Mouse (Mus musculus): ENCODE measurements around the gene Gpn1. TPM values are rescaled to one million over a fixed set of nuclear protein-coding genes. Genes with fewer than 3 reads are reported as not detected.
A peak's percentile ranks its signal among the peaks of the same experiment; 100 is the strongest.

The Gpn1 gene
- 70.2 and 81.7 TPM in 2 replicates for polyA plus RNA-seq (2016; fragmentation: Nextera tagmentation; extraction: Ambion mirVana)

DNA sequence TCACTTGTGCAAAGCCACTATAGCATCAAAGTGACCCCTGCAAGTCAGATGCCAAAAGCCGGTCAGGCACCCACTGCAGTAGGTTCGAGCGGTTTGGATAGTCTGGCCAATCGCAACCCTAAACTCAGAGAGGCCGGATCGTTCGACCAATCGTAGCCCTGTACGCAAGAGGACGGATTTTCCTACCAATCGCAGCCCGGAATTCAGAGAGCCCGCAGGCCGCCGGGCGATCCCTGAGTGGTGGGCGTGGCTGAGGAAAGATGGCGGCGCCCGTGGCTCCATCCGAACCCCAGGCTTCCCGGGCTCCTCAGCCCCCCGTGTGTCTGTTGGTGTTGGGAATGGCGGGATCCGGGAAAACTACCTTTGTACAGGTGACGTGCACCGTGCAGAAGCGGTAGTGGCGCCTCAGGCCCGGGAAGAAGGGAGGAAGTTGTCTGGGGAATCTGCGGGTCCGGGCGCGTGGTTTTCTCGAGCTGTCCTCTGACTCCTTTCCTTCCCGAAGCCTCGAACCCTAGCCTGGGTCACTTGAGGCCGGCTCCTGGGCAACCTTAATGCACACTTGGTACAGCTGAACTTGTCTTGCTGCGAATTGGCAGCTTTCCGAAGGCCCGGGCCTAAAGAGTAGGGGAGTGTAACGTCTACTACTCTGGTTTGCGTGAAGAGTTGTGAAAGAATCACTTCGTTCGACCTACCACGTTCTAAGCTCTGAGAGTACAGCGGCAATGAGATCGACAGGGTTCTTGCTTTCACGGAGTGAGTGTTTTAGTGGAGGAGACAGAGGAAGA, at the start of gene Gpn1:
Gpn1 (plus strand) TSS at position 229 of the 785 bp plus-strand sequence.
- WGBS, result 0% methylated on average over 49 of the region's 49 CpGs
- H3K27me3 ChIP-seq (ENCODE audit: insufficient read depth, poor library complexity, severe bottlenecking), result no peaks in the 10 kb centered on the region
- DNase-seq (ENCODE audit: low spot score), result peak; percentile 97
- no peaks in the 10 kb centered on the region for H3K9me3 ChIP-seq
- H3K4me3 ChIP-seq, result peak within 1 kb of the TSS; percentile 87
- H3K4me1 ChIP-seq, result peaks cover 10% of the 10 kb centered on the region
- peak within 1 kb of the TSS; percentile 88 for H3K27ac ChIP-seq
- peaks cover 35% of the 10 kb centered on the region for H3K36me3 ChIP-seq

DNA sequence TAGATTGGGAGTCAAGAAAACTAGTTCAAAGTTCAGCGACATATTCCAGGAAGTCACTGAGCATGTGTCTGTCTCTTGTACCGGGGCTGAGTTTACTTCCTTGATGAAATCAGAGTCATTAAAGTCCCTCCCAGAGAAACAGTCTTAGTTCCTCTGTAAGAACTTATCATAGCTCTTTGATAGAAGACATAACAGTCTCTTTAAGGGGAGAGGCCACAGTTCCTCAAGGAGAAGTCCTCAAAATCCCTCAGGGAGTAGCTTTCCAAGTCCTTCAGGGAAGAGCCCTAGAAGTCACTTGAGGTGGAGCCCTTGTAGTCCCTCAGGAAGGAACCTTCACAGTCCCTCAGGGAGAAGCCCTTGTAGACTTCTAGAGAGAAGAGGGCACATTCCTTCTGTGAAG, 43.2 kb upstream of the Gpn1 start:
- Histone ChIP-seq H3K27ac (no peak overlapping the region), H3K36me3 (no peaks in the 10 kb centered on the region), H3K4me3 (no peak overlapping the region), H3K4me1 (peaks cover 13% of the 10 kb centered on the region), H3K9me3 (no peaks in the 10 kb centered on the region), H3K27me3 (ENCODE audit: insufficient read depth, poor library complexity, severe bottlenecking) (no peaks in the 10 kb centered on the region)
- 80% methylated on average over 2 of the region's 2 CpGs for WGBS
- DNase-seq (ENCODE audit: low spot score), result no peak

DNA sequence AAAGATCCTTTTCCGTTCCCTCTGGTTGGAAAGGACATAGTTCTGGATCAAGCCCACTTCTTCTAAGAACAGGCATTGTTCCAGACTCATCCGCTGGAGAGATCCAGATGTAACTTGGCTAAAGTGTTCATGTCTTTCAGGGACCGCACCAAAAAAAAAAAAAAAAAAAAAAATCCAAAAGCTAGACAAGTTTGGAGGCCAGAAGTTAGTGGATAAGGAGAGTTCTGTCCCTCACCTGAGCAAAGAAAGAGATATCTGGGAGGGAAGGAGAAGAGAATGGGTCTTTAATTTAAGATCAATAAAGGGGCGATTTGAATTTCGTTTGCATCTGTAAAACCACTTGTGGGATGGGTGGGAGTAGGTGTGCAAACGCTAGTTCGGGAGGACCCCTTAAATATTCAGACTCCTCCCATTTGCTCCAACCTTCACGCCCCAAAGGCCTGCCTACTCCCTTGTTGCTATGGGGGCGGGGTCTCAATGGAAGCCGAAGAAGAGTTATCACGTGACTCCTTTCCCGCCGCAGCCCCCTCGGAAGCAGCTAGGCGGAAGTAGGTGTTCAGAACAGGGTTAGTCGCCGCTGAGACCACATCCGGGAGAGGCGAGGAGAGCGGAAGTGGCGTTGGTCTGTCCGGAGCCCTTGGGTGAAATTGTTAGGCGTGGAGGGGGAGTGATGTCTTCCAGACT, 42.5 kb upstream of the Gpn1 start, which contains the start of gene Zfp512:
Zfp512 (plus strand) TSS at position 554 of the 684 bp plus-strand sequence.
- H3K27ac ChIP-seq, result peak within 1 kb of the TSS; percentile 81
- peak within 1 kb of the TSS; percentile 62 for H3K4me3 ChIP-seq
- no peaks in the 10 kb centered on the region for H3K9me3 ChIP-seq
- H3K27me3 ChIP-seq (ENCODE audit: insufficient read depth, poor library complexity, severe bottlenecking), result no peaks in the 10 kb centered on the region
- 6% methylated on average over 23 of the region's 23 CpGs for WGBS
- H3K36me3 ChIP-seq, result no peaks in the 10 kb centered on the region
- DNase-seq (ENCODE audit: low spot score), result peak; percentile 99
- H3K4me1 ChIP-seq, result peaks cover 13% of the 10 kb centered on the region

DNA sequence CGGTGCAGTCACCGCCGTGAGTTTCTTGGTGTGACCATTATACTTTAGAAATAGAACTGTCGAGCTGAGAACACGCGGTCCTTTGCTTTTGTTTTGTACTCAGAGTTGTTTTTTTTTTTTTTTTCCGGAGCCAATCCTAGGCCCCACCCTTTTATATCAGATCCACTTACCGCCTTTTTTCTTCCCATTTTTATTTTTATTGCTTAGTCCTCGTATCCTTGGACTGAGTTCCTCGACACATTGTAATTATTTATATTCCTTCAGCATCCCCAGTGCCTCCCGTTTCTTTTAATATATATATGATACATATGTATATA, 42.0 kb upstream of the Gpn1 start:
- peak overlapping the region; percentile 81 for H3K27ac ChIP-seq
- peaks cover 13% of the 10 kb centered on the region for H3K4me1 ChIP-seq
- no peaks in the 10 kb centered on the region for H3K36me3 ChIP-seq
- 0% methylated on average over 11 of the region's 11 CpGs for whole genome bisulfite sequencing
- H3K4me3 ChIP-seq, result peak overlapping the region; percentile 62
- no peaks in the 10 kb centered on the region for H3K27me3 ChIP-seq (ENCODE audit: insufficient read depth, poor library complexity, severe bottlenecking)
- no peaks in the 10 kb centered on the region for H3K9me3 ChIP-seq
- DNase-seq (ENCODE audit: low spot score), result no peak

DNA sequence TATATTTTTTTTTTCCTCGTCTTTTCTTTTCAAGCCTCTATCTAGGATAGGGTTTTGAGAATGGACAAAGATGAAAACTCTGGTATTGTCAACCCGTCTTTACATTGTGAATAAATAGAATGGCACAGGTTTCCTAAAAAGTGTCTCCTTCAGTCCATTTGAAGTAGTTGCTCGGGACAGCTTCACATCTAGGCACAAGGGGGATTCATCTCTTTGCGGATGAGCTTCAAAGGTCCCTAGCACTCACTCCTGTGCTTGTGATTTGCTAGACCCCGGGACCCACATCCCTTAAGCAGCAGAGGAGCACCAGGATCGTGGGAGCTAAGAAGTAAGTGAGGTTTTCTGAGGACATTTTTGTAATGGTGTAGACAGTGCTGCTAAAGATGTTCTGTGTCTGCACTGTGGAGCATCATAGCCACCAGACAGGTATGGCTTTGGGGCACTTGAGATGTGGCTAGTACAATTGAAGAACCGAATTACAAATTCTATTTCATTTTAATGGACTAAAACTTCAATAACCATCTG, 41.6 kb upstream of the Gpn1 start:
- Histone ChIP-seq H3K36me3 (no peaks in the 10 kb centered on the region), H3K27me3 (ENCODE audit: insufficient read depth, poor library complexity, severe bottlenecking) (no peaks in the 10 kb centered on the region), H3K27ac (peak overlapping the region; percentile 81), H3K9me3 (no peaks in the 10 kb centered on the region), H3K4me1 (peaks cover 13% of the 10 kb centered on the region), H3K4me3 (peak overlapping the region; percentile 62)
- no peak for DNase-seq (ENCODE audit: low spot score)
- WGBS, result 15% methylated on average over 7 of the region's 7 CpGs

DNA sequence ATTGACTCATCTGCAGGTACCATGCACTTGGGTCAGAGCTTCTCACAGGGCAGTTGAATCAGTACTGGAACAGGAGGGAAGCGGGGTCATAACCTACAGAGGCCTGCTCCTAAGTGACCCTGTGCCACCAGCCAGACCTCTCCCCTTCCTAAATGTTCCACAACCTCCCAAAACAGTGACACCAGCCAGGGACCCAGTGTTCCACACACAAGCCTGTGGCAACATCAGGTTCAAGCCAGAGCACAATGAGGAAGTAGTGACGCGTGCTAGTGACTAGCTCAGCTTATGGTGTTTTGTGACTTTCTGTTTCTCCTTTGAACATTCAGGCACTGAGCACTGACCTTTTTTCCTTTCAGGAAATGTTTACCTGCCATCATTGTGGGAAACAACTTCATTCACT, 26.7 kb upstream of the Gpn1 start:
- 93% methylated on average over 3 of the region's 3 CpGs for WGBS
- no peaks in the 10 kb centered on the region for H3K4me1 ChIP-seq
- DNase-seq (ENCODE audit: low spot score), result no peak
- no peak overlapping the region for H3K4me3 ChIP-seq
- H3K9me3 ChIP-seq, result no peaks in the 10 kb centered on the region
- no peaks in the 10 kb centered on the region for H3K27me3 ChIP-seq (ENCODE audit: insufficient read depth, poor library complexity, severe bottlenecking)
- H3K36me3 ChIP-seq, result peaks cover 69% of the 10 kb centered on the region
- no peak overlapping the region for H3K27ac ChIP-seq

DNA sequence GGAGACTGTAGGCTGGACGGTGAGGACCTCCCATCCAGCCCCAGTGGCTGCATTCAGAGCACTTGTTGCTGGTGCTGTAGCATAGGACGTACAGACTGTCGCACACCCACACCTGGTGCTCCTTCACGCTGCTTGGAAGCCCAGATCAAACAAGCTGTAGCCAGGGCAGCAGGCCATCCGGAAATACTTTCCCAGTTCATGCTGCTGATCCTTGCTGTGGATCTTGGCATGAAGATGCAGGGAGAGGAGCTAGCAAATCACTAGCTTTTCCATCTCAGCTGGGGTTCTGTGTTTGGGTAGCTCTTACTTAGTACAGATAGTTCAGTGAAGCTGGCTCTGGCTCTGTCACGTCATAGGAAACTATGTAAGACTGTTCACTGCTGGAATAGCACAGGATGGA, 24.8 kb upstream of the Gpn1 start:
- H3K27ac ChIP-seq, result no peak overlapping the region
- WGBS, result 89% methylated on average over 6 of the region's 6 CpGs
- DNase-seq (ENCODE audit: low spot score), result no peak
- no peaks in the 10 kb centered on the region for H3K9me3 ChIP-seq
- H3K27me3 ChIP-seq (ENCODE audit: insufficient read depth, poor library complexity, severe bottlenecking), result no peaks in the 10 kb centered on the region
- no peak overlapping the region for H3K4me3 ChIP-seq
- peaks cover 88% of the 10 kb centered on the region for H3K36me3 ChIP-seq
- no peaks in the 10 kb centered on the region for H3K4me1 ChIP-seq

DNA sequence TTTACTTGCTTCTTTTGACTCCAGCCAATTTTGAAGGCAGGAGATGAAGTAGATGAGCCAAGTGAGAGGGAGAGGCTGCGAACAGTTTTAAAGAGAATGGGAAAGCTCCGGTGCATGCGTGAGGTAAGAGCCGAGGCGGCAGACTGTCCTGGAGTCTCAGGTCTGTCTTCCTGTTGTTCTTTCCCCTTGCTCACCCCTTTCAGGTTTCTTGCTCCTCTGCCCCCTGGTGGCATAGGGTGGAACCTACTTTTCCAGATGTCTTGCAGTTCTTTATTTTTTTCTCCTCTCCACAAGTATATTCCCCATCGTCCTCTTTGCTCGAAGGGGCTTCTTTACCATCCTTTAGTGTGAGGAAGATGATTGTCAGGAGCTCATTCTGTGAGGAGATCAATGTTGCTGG, 24.2 kb upstream of the Gpn1 start:
- WGBS, result 66% methylated on average over 7 of the region's 7 CpGs
- DNase-seq (ENCODE audit: low spot score), result no peak
- H3K36me3 ChIP-seq, result peaks cover 91% of the 10 kb centered on the region
- no peak overlapping the region for H3K27ac ChIP-seq
- no peak overlapping the region for H3K4me3 ChIP-seq
- H3K27me3 ChIP-seq (ENCODE audit: insufficient read depth, poor library complexity, severe bottlenecking), result no peaks in the 10 kb centered on the region
- H3K9me3 ChIP-seq, result no peaks in the 10 kb centered on the region
- H3K4me1 ChIP-seq, result no peaks in the 10 kb centered on the region

DNA sequence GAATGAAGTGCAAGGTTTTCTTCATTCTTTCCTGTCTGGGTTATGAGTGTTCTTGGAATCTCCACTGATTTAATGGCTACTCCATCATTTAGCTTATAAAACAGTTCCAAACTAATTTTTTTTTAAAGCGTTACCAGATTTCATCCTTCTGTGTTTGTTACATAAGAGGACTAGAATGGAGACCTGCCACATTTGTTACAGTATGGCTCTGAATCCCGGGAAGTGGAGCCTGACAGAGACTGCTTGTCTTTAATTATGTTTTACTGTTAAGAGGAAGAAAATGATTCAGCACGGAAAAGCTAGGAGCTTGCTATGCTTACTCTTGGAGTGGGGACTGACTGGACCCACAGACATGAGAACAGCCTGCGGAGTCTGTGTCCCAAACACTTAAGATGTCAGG, 14.0 kb upstream of the Gpn1 start:
- Histone ChIP-seq H3K36me3 (peaks cover 76% of the 10 kb centered on the region), H3K27me3 (ENCODE audit: insufficient read depth, poor library complexity, severe bottlenecking) (no peaks in the 10 kb centered on the region), H3K9me3 (no peaks in the 10 kb centered on the region), H3K27ac (no peak overlapping the region), H3K4me3 (no peak overlapping the region), H3K4me1 (no peaks in the 10 kb centered on the region)
- no peak for DNase-seq (ENCODE audit: low spot score)
- WGBS, result 92% methylated on average over 4 of the region's 4 CpGs

DNA sequence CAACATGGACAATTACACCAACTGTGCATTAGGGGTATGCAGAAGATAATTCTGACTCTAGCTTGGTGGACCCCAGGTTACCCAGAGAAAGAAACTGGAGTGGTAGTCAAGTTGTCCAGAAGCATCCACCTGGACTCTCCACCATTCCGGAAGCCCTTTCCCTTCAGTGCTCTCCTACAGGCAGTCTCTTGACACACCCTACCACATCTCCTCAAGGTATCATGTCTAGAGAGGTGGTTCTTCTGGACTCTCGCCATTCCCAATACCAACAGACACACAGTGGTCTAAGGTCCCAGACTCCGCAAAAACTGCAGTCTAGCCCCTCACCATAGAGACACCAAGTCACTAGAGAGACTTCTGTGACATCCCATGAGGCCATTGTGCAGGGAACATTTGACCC, 9.1 kb upstream of the Gpn1 start, which contains the start of gene 4930548H24Rik:
4930548H24Rik (plus strand) TSS at position 301 of the 400 bp plus-strand sequence.
- H3K4me1 ChIP-seq, result no peaks in the 10 kb centered on the region
- H3K27me3 ChIP-seq (ENCODE audit: insufficient read depth, poor library complexity, severe bottlenecking), result no peaks in the 10 kb centered on the region

DNA sequence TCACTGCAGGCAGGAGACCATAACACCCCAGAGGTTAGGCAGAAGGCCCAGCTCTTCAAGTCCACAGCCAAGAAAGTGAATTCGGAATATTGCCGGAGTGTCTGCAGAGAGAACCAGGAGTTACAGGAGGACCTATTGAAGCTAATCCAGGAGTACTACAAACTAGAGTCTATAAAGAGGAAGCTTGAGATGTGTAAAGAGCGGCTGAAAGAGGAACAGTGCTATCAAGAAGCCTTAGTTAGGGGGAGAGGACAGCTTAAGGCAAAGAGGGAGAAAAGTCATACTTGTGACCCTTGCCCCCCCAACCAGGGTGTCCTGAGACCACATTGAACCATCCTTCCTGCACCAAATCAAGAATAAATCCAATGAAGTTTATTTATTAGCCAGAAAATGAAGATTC, 6.7 kb upstream of the Gpn1 start:
- Histone ChIP-seq H3K27me3 (ENCODE audit: insufficient read depth, poor library complexity, severe bottlenecking) (no peaks in the 10 kb centered on the region), H3K36me3 (0 out of 2 replicates have a peak, but pooled peaks cover 5% of the 10 kb centered on the region), H3K4me1 (no peaks in the 10 kb centered on the region), H3K27ac (no peak overlapping the region), H3K9me3 (no peaks in the 10 kb centered on the region), H3K4me3 (no peak overlapping the region)
- WGBS, result 88% methylated on average over 3 of the region's 3 CpGs
- no peak for DNase-seq (ENCODE audit: low spot score)

More for the DNA sequence above, 9.1 kb upstream of the Gpn1 start, which contains the start of gene 4930548H24Rik:
- Histone ChIP-seq H3K9me3 (no peaks in the 10 kb centered on the region), H3K36me3 (peaks cover 27% of the 10 kb centered on the region), H3K4me3 (no peak within 1 kb of the TSS), H3K27ac (no peak within 1 kb of the TSS)
- DNase-seq (ENCODE audit: low spot score), result no peak
- 93% methylated on average over 3 of the region's 3 CpGs for WGBS

DNA sequence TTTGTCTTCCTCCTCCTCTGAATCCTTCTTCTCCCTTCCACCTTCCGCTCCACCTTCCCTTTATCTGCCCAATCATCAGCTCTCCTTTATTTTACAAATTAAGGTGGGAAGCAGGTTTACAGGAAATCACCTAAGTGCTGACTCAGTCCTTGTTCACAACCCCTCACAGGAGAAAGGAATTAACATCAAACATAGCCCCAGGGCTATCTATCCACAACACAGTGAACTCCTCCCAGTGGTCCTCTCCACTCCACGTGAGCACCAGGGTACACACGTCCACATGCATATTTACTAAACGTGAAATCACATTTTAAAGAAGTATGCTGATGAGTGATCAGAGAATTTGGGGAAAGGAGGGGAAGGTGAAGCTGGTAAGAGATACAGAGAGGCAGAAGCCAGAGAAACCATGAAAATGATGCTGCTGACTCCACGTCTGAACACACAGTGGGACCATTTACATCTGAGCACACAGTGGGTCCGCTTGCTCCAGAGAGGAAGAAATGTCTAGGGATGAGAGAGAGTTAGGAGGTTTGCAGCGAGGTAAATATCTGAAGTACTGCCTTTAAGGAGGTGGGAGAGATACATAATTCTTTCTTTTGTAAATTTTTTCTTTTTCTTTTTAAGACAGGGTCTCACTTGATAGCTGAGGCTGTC, 5.3 kb upstream of the Gpn1 start:
- no peaks in the 10 kb centered on the region for H3K4me1 ChIP-seq
- no peak for DNase-seq (ENCODE audit: low spot score)
- 66% methylated on average over 7 of the region's 7 CpGs for WGBS
- no peaks in the 10 kb centered on the region for H3K9me3 ChIP-seq
- no peaks in the 10 kb centered on the region for H3K27me3 ChIP-seq (ENCODE audit: insufficient read depth, poor library complexity, severe bottlenecking)
- no peak overlapping the region for H3K4me3 ChIP-seq
- no peak overlapping the region for H3K27ac ChIP-seq
- 0 out of 2 replicates have a peak, but pooled peaks cover 4% of the 10 kb centered on the region for H3K36me3 ChIP-seq

DNA sequence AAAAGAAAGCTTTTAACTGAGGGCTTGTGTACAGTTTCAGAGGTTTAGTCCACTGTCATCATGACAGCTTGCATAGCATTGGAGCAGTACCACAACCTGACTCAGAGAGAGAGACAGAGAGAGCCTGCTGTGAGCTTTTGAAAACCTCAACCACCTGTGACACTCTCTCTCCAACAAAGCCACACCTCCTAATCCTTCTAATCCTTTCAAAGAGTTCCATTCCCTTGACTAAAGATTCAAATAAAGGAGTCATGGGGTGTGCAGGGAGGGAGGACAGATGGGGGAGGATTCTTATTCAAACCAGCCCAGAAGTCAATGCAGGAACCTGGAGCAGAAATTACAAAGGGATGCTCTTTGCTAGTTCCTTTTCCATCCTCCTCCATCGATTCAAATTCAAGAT, 2.5 kb upstream of the Gpn1 start:
- WGBS, result 63% methylated on average over 1 of the region's 1 CpGs
- no peak overlapping the region for H3K27ac ChIP-seq
- no peak for DNase-seq (ENCODE audit: low spot score)
- no peaks in the 10 kb centered on the region for H3K9me3 ChIP-seq
- H3K4me3 ChIP-seq, result no peak overlapping the region
- H3K36me3 ChIP-seq, result peaks cover 10% of the 10 kb centered on the region
- H3K27me3 ChIP-seq (ENCODE audit: insufficient read depth, poor library complexity, severe bottlenecking), result no peaks in the 10 kb centered on the region
- peaks cover 10% of the 10 kb centered on the region for H3K4me1 ChIP-seq
